Mouse (Mus musculus): ENCODE data around the gene Ncl.

Ncl gene

DNA sequence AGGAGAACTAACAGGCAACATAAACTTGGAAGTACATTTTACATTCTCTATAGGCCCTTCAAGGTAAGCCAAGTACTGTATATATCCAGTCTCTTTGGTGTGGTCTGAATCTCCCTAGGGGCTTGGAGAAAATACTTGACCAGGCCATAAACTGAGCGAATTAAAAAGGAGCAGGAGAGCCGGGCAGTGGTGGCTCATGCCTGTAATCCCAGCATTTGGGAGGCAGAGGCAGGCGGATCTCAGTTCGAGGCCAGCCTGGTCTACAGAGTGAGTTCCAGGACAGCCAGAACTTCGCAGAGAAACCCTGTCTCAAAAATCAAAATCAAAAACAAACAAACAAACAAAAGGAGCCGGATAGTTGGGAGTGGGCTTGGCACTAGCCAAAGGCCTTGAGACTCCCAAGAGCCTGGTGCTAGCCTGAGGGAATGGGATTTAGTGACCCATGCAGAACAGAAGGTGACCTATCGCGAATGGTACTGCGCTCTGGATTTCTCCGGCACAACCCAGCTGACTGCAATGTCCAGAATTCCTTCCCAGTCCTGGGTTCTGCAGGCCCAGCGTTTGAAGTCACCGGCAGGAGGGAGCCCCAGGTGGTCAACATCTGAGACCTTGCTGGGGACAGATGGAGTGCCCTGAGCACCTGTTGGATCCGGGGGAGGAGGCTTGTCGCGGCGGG is 46.0 kb downstream of the Ncl start:
- DNase-seq (ENCODE audit: low read depth, low spot score), result no peak

GRCm38 (mm10) chr1:86312269-86312668 is 46.9 kb downstream of the Ncl start:
- DNase-seq (ENCODE audit: low read depth, low spot score), result no peak

GRCm38 (mm10) chr1:86311467-86312005 is 47.7 kb downstream of the Ncl start:
- no peak for DNase-seq (ENCODE audit: low read depth, low spot score)

DNA sequence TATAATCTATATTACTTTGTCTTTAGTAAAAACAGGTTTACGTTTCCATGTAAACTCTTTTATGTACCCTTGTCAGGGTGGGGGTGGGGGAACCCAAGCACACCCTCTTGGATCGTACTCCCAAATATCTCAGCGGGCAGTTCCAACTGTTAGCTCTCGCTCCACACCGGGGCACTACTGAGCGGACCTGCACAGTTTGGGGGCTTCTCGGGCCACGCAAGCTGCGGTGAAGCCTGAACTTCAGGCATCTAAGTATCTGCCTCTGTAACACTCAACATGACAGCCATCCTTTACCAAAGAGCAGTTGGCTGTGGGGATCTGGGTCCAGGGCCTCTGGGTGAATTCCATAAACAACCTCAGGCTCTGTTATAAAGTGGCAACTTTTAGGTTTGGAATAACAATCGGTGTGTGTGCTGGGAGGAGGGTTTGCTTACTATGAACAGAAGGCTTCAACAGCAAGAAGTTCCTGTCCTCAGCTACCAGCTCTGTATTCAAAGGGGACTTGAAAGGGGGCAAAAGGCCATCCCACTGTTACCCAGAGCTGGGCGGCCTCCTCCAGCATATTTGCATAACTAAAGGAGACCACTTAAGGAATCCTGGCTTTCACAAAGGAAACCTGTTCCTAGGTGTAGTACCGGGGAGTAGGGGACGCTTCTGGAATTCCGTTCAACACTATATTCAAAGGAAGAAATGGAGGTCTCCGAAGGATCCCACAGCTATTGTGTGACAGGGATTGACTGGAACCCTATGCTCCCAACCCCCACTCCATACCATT is 48.5 kb downstream of the Ncl start:
- no peak for DNase-seq (ENCODE audit: low read depth, low spot score)

- no peak for DNase-seq (ENCODE audit: low read depth, low spot score)
These were observed 49.8 kb downstream of the Ncl start for GRCm38 (mm10) chr1:86309270-86309833.

DNA sequence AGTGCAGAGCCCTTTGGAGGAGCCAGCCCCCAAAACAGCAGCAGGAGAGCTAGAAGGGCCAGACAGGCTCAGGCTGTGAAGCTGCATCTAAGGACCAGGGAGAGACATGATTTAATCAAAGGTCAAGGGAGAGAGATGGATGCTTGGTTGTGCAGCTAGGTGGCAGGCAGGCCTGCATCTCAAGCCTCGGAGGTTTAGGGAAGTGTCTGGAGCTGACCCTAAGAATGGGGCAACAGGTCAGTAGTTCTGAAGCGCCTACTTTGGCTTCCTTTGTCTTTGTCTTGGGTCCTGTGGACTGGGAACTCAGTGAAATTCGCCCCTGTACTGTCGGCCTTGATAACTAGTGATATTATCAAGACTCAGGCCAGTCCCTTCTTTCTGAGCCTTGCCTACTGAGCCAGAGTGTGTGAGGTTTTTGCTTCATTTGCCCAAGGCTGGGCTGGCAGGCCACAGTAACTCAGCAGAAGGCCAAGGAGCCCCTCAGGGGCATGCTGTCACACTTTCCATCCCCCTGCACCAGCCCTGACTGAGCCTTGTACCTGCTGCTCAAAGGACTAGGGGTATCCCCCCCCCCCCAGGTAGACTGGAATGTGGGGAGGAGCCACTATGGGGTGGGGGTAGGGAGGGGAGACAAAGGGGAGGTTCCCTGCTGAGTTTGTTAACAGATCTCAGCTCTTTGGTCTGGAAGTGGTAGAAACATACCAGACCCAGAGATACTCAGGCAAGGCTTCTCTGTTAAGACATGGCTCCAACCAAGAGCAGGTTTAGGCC is 51.1 kb downstream of the Ncl start:
- no peak for DNase-seq (ENCODE audit: low read depth, low spot score)

DNA sequence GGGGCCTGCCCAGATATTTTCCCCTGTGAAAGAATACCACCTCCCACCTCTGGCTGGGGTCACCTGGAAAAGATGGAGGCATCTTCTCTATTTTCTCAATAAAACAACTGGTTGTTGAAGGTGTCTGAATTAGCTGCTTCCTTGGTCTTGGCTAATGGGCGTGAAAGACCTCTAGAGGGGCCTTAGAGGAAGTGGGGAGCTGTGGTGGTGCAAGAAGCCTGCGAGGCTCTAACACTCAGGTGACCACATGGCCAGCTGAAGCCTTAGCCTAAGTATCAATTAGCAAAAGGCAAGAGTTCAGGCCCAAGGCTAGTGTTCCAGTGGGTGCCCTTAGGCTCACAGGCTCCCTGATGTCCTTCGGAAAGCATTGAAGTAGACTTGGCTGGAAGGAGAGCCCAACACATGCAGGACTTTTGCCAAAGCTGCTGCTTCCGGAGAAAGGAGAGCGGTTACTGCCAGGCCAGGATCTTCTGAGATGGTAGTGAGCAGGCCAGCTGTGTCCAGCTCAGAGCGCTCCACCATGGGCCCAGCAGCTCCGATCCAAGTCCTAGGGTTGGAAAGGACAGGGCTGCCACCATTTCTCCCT is 51.9 kb downstream of the Ncl start:
- no peak for DNase-seq (ENCODE audit: low read depth, low spot score)

GRCm38 (mm10) chr1:86306686-86307085 is 52.5 kb downstream of the Ncl start:
- no peak for DNase-seq (ENCODE audit: low read depth, low spot score)

- no peak for DNase-seq (ENCODE audit: low read depth, low spot score)
These were observed 55.3 kb downstream of the Ncl start for GRCm38 (mm10) chr1:86303873-86304250.

DNA sequence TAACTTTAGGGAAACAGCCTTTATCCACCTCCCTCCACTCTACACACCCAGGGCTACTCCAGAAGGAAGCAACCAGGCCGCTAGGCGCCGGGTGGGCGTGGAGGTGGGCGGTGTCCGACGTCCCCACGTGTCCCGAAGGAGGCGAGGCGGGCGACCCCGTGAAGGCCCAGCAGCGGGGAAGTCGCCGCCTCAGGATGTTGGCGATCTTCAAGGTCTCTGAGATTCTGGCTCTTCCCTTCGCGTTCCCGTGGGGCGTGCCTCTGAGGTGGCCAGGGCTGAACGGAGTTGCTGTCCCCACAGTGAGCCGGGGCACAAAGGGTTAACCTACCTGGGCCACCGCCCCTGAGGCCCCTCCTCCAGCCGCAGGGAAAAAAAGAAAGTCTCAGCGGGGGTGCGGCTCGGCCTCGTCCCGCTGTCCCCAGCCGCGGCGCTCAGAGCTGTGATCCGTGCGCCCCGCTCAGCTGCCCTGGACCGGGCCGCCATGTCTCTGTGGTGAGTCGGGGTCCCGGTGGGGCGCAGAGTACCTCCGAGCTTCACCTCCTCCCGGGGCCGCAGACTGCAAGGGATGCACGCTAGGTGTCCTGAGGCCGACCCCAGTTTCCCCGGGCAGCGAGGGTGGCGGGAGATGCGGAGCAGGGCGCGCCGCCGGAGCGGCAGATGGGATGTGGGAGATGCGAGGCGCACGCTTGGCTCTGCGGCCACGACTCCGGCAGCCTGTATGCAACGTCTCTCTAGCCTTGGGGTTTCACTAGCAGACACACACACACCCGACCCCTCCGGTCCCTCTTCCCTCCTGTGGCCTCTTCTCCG is 55.9 kb downstream of the Ncl start:
- DNase-seq (ENCODE audit: low read depth, low spot score), result peak; percentile 18

- no peak for DNase-seq (ENCODE audit: low read depth, low spot score)
These were observed 56.7 kb downstream of the Ncl start, which contains the start of gene B3gnt7 for GRCm38 (mm10) chr1:86302532-86302931. Gene B3gnt7, plus strand, starts transcription at chr1:86302832.

GRCm38 (mm10) chr1:86301221-86302091 is 57.7 kb downstream of the Ncl start:
- DNase-seq (ENCODE audit: low read depth, low spot score), result peak; percentile 33

DNA sequence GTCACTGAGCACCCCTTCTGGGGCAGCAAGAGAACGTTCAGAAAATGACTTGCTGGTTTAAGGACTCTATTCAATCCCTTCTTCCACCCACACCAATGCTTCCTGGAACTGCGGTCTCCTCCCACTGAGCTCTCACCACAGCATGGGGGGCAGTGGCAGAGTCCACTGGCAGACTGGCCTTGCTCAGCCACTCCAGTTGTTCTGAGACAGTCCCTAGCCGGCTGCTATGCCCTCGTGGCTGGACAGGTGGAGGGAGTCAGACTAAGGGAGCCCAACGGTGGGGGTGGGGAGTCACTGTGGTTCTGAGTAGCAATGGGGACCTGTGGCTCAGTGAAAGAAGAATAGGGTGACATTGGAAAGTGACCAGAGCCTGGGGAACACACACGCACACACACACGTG is 58.5 kb downstream of the Ncl start:
- peak; percentile 5 for DNase-seq (ENCODE audit: low read depth, low spot score)

DNA sequence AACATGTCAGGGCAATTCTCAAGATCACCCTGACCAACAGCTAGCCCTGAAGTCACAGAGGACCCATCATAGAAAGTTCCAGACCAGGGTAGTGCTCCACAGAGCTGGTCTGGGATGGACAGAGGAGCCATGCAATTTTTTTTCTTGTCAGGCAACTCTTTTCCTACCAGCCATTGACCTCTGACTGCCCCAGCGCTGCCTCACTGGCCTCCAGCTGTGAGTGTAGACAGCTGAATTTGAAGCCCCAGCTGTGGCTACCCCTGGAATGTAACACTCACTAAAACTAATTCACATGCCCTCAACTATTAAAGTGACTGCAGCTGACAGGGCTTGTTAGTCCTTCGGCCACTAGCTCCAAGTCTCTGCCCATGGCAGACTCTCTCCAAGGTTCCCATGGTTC is 59.1 kb downstream of the Ncl start:
- DNase-seq (ENCODE audit: low read depth, low spot score), result no peak

Data from CD4-positive, CD25-positive, alpha-beta regulatory T cell, adult 2 months (primary cell).